Mouse (Mus musculus) ES-E14 (cell line): ENCODE measurements at regions not wholly inside any gene's neighbourhood (a gene's known extent, or its start where the extent isn't known, plus 50 kb on each side); places are given as distances from the start of the nearest gene placed in this dataset.

ENCODE experiments used
- CHD2 ChIP-seq: IDR thresholded peaks from 2 replicates; pipeline ENCODE4 v1.6.1; 2014; ENCODE audit warnings: mild to moderate bottlenecking, low read depth, low read length, inconsistent platforms
- HCFC1 ChIP-seq: IDR thresholded peaks from 2 replicates; pipeline ENCODE4 v1.6.1; 2012; ENCODE audit warnings: low read length, inconsistent platforms, borderline replicate concordance; ENCODE audit not compliant: insufficient read depth
- MAFK ChIP-seq: IDR thresholded peaks from 2 replicates; pipeline ENCODE4 v1.6.1; 2014; ENCODE audit warnings: mild to moderate bottlenecking, low read depth, low read length, inconsistent platforms; ENCODE audit not compliant: insufficient read depth
- ZNF384 ChIP-seq: IDR thresholded peaks from 2 replicates; pipeline ENCODE4 v1.6.1; 2012; ENCODE audit warnings: low read depth, low read length, inconsistent platforms

DNA sequence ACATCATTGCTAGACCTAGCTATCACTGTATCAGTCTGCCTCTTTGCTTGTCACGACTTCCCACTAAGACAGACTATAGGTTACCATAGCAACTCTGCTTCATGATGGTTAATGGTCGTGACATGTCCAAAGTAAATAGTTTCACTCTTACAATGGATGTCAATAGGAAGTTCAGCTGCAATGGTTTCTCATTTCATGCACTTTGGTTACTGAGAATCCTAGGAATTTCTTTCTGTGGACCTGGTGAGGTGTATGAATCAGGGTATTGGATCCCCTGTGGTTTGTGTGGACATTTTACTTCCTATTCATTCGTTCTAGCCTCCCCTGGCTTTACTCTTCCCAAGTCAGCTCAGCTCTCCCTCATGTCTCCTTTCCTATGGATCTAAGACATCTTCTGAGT is 385.5 kb upstream of the Dcn start:
- TF ChIP-seq ZNF384 (no peak), MAFK (no peak), CHD2 (no peak), HCFC1 (no peak)
